Mouse (Mus musculus): ENCODE results near the gene Mllt3. TPM values are rescaled to one million over a fixed set of nuclear protein-coding genes. Genes with fewer than 3 reads are reported as not detected.
A peak's percentile ranks its signal among the peaks of the same experiment; 100 is the strongest.

Mllt3 gene
- polyA plus RNA-seq, 1 experiment from 2014 or later: 43.6 TPM

DNA sequence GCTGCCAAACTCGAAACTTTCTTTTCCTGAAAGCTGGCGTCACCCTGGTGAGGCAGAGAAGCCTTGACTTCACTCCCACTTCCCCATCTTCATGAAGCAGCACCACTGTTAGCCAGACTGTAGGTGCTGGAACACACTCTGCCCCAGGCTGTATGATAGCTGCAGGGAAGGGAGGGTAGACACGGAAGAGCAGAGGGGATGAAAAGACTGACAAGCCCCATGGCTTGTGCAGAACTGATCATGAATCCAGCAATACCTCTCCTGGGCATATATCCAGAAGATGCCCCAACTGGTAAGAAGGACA, 69.4 kb downstream of the Mllt3 start:
- Histone ChIP-seq H3K4me3 (ENCODE audit: low read depth, low read length) (no peak overlapping the region), H3K27ac (ENCODE audit: low read depth) (no peak overlapping the region), H3K9me3 (ENCODE audit: low read depth, low read length) (no peaks in the 10 kb centered on the region), H3K27me3 (ENCODE audit: insufficient read depth, low read length) (no peaks in the 10 kb centered on the region), H3K36me3 (ENCODE audit: insufficient read depth) (no peaks in the 10 kb centered on the region), H3K4me1 (ENCODE audit: insufficient read depth) (no peaks in the 10 kb centered on the region), H3K4me2 (no peak overlapping the region), H3K9ac (no peak overlapping the region)
- no peak for TF ChIP-seq CTCF (IDR thresholded peaks at IDR 0.05; ENCODE audit: low read depth)
- no peak for DNase-seq
- 81% methylated on average over 3 of the region's 3 CpGs for WGBS
- ATAC-seq (ENCODE audit: insufficient read depth): no peak

DNA sequence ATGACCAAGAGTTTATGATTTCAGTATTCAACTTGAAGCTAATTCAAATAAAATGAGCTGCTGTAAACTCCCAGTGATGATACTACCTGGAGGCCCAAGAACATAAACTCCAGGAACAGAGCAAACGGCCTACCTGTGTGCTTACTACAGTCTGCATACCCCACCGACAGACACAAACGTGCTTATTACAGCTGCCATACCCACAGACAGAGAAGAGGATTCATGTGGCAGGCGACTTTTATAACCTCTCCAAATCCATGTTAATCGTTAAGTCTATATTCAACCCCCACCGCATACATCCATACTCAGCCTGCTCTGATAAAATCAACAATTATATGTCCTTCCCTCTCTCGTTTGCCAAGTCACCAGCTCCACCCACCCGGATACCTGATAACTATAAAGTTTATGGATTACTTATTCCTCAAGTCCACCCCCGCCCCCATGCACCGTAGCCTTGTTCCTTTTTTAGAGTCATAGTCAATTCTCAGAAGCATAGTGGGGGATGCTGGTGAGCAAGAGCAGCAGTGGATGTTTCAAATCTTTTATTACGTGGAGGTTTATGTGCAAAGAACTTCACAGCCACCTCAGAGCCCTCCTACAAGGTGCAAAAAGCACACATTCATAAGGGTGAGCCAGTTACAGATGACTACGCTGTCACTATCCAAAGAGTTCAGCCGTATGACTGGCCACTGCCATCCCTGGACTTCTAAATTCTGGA, 70.0 kb downstream of the Mllt3 start:
- Histone ChIP-seq H3K27me3 (ENCODE audit: insufficient read depth, low read length) (no peaks in the 10 kb centered on the region), H3K36me3 (ENCODE audit: insufficient read depth) (no peaks in the 10 kb centered on the region), H3K9me3 (ENCODE audit: low read depth, low read length) (no peaks in the 10 kb centered on the region), H3K9ac (no peak overlapping the region), H3K4me3 (ENCODE audit: low read depth, low read length) (no peak overlapping the region), H3K27ac (ENCODE audit: low read depth) (no peak overlapping the region), H3K4me1 (ENCODE audit: insufficient read depth) (no peaks in the 10 kb centered on the region), H3K4me2 (no peak overlapping the region)
- no peak for ATAC-seq (ENCODE audit: insufficient read depth)
- no peak for DNase-seq
- WGBS: 78% methylated on average over 13 of the region's 13 CpGs
- no peak for TF ChIP-seq CTCF (IDR thresholded peaks at IDR 0.05; ENCODE audit: low read depth)

DNA sequence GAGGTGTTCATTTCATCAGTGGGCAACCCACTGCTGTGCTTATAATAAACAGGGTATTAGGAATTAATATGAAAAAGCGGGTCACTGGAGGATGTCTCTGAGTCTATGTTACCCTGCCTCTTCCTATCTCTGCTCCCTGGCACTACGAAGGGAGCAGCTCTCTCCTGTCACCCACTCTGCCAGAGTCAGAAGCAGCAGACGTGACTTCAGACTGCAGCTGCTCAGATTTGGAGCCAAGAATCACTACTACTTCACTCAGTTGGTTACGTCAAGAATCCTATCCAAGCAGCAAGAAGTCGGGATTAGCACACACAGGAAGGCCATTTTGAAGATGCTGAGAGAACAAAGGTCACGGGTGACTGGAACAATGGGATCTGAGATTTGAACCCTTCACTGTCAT, 71.3 kb downstream of the Mllt3 start:
- no peaks in the 10 kb centered on the region for H3K4me1 ChIP-seq (ENCODE audit: insufficient read depth)

DNA sequence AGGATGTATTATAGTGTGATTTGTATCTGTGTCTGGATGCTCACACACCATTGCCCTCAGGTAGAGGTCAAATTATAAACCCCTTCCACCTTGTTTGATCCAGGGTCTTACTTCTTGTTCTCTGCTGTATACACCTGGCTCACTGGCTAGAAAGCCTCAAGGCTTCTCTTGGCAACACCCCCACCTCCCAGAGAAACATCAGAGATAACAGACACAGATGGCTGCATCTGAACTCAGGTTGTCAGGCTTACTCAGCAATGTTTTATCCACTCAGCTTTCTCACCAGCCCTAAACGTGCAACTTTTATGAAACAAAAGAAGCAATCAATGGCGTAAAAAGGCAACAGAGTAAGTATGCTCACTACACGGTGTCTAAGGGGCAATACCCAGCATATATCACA, 75.3 kb downstream of the Mllt3 start:
- H3K9ac ChIP-seq: no peak overlapping the region
- WGBS: 69% methylated on average over 3 of the region's 3 CpGs
- H3K27ac ChIP-seq (ENCODE audit: low read depth): no peak overlapping the region
- no peaks in the 10 kb centered on the region for H3K4me1 ChIP-seq (ENCODE audit: insufficient read depth)
- no peak overlapping the region for H3K4me2 ChIP-seq
- DNase-seq: no peak
- no peaks in the 10 kb centered on the region for H3K9me3 ChIP-seq (ENCODE audit: low read depth, low read length)
- H3K4me3 ChIP-seq (ENCODE audit: low read depth, low read length): no peak overlapping the region
- no peak for ATAC-seq (ENCODE audit: insufficient read depth)
- no peak for TF ChIP-seq CTCF (IDR thresholded peaks at IDR 0.05; ENCODE audit: low read depth)
- H3K27me3 ChIP-seq (ENCODE audit: insufficient read depth, low read length): no peaks in the 10 kb centered on the region
- no peaks in the 10 kb centered on the region for H3K36me3 ChIP-seq (ENCODE audit: insufficient read depth)

More for the DNA sequence above, 71.3 kb downstream of the Mllt3 start:
- Histone ChIP-seq H3K36me3 (ENCODE audit: insufficient read depth) (no peaks in the 10 kb centered on the region), H3K9ac (no peak overlapping the region), H3K27me3 (ENCODE audit: insufficient read depth, low read length) (no peaks in the 10 kb centered on the region), H3K4me2 (no peak overlapping the region), H3K27ac (ENCODE audit: low read depth) (no peak overlapping the region), H3K9me3 (ENCODE audit: low read depth, low read length) (no peaks in the 10 kb centered on the region), H3K4me3 (ENCODE audit: low read depth, low read length) (no peak overlapping the region)
- 76% methylated on average over 6 of the region's 6 CpGs for WGBS
- no peak for TF ChIP-seq CTCF (IDR thresholded peaks at IDR 0.05; ENCODE audit: low read depth)
- no peak for ATAC-seq (ENCODE audit: insufficient read depth)
- no peak for DNase-seq

DNA sequence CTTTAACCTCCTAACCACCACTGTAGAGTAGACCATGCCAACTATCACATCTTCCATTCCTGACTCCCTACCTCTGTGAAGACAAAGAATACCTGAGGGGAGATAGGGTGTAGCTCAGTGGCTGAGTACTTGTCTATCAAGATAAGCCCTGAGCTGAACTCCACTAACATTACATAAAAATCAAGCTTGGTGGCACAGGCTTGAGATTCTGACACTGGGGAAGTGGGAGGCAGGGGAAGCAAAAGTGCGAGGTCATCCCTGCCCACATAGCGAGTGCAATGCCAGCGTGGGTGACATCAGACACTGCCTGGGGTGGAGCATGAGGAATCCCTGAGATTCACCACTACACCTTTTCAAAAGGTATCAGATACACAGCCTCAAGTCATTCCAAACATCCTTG, 76.0 kb downstream of the Mllt3 start:
- TF ChIP-seq CTCF (IDR thresholded peaks at IDR 0.05; ENCODE audit: low read depth): no peak
- DNase-seq: no peak
- no peak overlapping the region for H3K27ac ChIP-seq (ENCODE audit: low read depth)
- WGBS: 88% methylated on average over 3 of the region's 3 CpGs
- no peak for ATAC-seq (ENCODE audit: insufficient read depth)
- no peaks in the 10 kb centered on the region for H3K4me1 ChIP-seq (ENCODE audit: insufficient read depth)
- H3K9ac ChIP-seq: no peak overlapping the region
- no peak overlapping the region for H3K4me3 ChIP-seq (ENCODE audit: low read depth, low read length)
- no peaks in the 10 kb centered on the region for H3K36me3 ChIP-seq (ENCODE audit: insufficient read depth)
- H3K27me3 ChIP-seq (ENCODE audit: insufficient read depth, low read length): no peaks in the 10 kb centered on the region
- no peak overlapping the region for H3K4me2 ChIP-seq
- H3K9me3 ChIP-seq (ENCODE audit: low read depth, low read length): no peaks in the 10 kb centered on the region

DNA sequence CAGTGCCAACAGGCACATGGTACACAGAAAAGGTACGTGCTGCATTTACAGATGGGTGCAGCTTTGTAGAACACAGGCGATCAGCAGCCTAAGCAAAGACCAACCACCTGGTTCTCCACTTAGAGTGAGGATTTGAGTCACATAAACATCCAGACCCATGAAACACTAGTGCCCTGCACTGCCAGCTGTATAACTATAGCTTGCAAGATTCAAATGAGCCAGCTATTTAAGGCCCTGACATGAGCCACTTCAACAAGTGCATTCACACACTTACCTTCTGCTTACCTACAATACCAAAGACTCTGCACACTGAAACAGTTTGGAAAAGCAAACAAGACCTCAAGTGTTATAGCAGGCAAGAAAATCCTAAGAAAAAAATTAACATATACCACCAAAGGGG, 78.0 kb downstream of the Mllt3 start:
- Histone ChIP-seq H3K27ac (ENCODE audit: low read depth) (peak overlapping the region; percentile 28; the same call in 1 of the 2 replicates), H3K27me3 (ENCODE audit: insufficient read depth, low read length) (no peaks in the 10 kb centered on the region), H3K9ac (no peak overlapping the region), H3K9me3 (ENCODE audit: low read depth, low read length) (no peaks in the 10 kb centered on the region), H3K36me3 (ENCODE audit: insufficient read depth) (no peaks in the 10 kb centered on the region), H3K4me2 (no peak overlapping the region), H3K4me3 (ENCODE audit: low read depth, low read length) (no peak overlapping the region), H3K4me1 (ENCODE audit: insufficient read depth) (no peaks in the 10 kb centered on the region)
- ATAC-seq (ENCODE audit: insufficient read depth): peak; percentile 62
- DNase-seq: no peak
- 71% methylated on average over 2 of the region's 2 CpGs for WGBS
- no peak for TF ChIP-seq CTCF (IDR thresholded peaks at IDR 0.05; ENCODE audit: low read depth)

DNA sequence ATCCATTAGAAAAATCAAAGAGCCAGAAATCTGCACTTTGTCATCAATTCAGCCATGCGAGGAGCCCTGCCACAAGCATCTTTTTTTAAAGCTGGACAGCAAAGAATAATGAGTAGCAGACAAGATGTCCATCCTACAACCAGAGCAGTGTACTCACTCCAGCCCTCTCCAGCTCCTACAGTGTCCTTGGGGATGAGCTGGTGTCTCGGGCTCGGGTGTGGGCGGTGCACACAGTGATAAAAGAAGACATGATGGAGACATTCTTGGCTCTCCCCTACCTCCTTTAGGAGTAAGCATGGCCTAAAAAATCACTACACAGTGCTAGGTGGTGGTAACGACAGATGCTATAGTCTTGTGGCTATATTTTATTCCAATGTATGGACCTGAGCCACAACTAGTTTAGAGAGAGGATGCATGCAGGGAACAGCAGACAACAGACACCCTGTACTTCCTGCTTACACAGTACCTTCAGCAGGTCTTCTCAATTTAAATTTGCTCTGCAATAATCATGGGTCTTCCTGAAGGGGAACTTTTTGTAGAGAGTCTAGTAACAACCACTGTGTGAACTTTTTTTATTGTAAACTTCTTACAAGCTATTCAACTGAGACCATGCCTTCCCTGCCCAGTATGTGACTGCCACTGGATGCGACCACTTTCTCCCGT, 78.6 kb downstream of the Mllt3 start:
- peak overlapping the region; percentile 28; the same call in 1 of the 2 replicates for H3K27ac ChIP-seq (ENCODE audit: low read depth)
- no peak overlapping the region for H3K4me3 ChIP-seq (ENCODE audit: low read depth, low read length)
- no peak for ATAC-seq (ENCODE audit: insufficient read depth)
- DNase-seq: no peak
- no peaks in the 10 kb centered on the region for H3K9me3 ChIP-seq (ENCODE audit: low read depth, low read length)
- H3K27me3 ChIP-seq (ENCODE audit: insufficient read depth, low read length): no peaks in the 10 kb centered on the region
- TF ChIP-seq CTCF (IDR thresholded peaks at IDR 0.05; ENCODE audit: low read depth): no peak
- WGBS: 55% methylated on average over 7 of the region's 7 CpGs
- H3K4me2 ChIP-seq: no peak overlapping the region
- no peaks in the 10 kb centered on the region for H3K4me1 ChIP-seq (ENCODE audit: insufficient read depth)
- H3K36me3 ChIP-seq (ENCODE audit: insufficient read depth): no peaks in the 10 kb centered on the region
- no peak overlapping the region for H3K9ac ChIP-seq

Data from lung, embryonic 14.5 days (tissue).